Mouse (Mus musculus): ENCODE measurements around the gene Cfap99. TPM values are rescaled to one million over a fixed set of nuclear protein-coding genes. Genes with fewer than 3 reads are reported as not detected.

Cfap99 gene
- total RNA-seq (2021), result not detected

DNA sequence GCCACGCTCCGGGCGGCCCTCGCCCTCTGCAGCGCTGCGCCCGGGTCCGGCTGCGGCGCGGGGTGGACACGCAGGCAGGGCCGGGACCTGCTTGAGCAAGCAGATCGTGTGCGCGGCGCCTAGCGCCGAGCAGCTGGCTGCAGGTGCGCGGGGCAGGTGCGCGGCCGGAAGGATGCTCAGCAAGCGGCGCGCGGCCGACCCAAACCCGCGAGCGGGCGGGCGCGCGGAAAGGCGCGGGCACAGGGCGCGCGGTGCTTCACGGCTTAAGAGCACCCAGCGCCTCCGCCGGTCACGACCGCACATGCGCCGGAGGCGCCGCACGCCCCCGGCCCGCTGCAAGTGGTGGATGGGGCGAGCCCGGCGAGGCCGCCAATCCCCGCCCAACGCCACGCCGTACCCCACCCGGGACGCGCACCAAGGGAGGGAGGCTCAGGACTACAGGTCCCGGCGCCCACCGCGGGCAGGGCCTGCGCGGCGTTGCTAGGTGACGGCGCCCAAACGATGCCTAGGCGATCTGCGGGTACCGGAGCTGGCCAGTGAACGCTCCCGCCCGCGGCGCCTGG is at the start of gene Cfap99, which contains the start of gene Zfyve28:
Cfap99 (plus strand) TSS at position 447 of the 563 bp plus-strand sequence.
Zfyve28 (minus strand) TSS at position 296 of the 563 bp plus-strand sequence.
- peak; percentile 79 to 83 for DNase-seq
- intact Hi-C loops (cut with DNase I), result no loop called here

DNA sequence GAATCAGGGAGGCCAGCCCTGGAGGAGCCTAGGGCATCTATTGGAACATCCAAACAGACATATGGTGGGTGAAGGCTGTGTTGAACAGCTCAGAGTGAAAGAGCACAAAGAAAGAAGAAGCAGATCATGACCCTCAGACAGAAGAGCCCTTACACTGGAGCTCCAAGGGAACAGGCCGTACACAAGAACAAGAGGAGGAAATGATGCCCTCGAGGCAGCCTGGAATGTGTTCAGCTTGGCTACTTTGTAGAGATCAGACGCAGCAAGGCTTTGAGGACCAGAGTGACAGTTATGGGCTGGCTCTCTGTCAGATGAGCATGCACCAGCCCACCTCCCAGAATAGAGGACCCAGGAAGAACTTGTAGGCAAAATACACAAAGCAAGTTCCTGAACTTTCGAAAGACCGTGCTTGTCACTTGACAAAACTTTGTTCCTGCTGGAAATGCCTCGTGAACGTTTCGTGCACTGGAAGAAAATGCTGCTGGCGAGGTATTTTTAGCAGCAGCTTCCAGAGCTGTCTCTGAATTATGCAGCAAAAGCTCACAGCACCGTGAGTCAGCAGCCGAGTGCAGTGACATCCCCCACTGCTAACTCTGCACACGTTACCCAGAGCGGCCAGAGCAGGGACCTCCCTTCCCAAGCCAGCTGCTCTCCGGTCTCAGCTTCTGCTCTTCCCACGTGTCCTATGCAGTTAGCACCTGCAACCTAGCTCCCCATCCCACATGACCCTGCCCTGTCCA is 46.0 kb upstream of the Cfap99 start:
- intact Hi-C loops (cut with DNase I), result no loop called here
- DNase-seq, result peak; percentile 76 to 77

GRCm38 (mm10) chr5:34243062-34243461 is 45.3 kb upstream of the Cfap99 start:
- DNase-seq, result no peak
- intact Hi-C loops (cut with DNase I), result no loop called here

DNA sequence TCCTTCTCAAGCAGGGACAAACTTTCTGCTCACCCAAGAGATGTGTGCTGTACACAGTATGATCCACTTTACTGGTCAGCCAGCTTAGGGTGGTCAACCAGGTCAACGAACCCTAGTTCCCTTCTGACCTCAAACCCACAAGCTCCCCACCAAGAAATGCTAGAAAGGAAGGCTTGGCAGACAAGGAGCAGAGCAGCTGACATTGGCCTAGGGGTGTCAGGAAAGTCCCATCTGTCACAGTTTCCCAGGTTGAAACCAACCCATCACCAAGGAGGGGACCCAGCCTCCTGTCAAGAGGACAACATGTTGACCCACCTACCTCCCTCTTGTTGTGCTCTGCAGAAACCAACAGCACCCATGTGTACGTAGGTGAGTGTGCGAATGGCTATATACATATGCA is 42.0 kb upstream of the Cfap99 start:
- no peak for DNase-seq
- intact Hi-C loops (cut with DNase I), result no loop called here

DNA sequence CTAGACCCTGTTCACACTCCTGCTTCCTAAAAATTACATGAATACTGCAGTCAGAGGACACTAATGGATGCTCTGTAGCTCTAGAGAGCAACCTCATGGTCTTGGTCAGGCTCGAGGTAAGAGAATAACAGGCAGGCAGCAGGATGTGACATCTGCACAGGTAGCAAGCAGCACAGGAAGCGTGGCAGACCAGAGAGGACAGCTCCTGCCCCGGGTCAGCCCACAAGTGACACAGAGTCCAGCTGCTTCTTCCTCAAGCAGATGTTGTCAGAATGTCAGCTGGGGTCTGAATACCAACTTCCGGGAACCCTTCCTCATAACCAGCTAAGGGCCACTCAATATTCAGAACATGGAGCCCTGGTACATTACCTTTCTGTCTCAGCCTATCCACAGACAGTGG is 39.3 kb upstream of the Cfap99 start:
- no peak for DNase-seq
- intact Hi-C loops (cut with DNase I), result no loop called here

- DNase-seq, result no peak
- intact Hi-C loops (cut with DNase I), result loop anchor here (5.0 kb wide), 1 partner anchor 108 kb away; no protein-coding TSS in a partner anchor
Measured at GRCm38 (mm10) chr5:34250090-34250489, 38.3 kb upstream of the Cfap99 start.

DNA sequence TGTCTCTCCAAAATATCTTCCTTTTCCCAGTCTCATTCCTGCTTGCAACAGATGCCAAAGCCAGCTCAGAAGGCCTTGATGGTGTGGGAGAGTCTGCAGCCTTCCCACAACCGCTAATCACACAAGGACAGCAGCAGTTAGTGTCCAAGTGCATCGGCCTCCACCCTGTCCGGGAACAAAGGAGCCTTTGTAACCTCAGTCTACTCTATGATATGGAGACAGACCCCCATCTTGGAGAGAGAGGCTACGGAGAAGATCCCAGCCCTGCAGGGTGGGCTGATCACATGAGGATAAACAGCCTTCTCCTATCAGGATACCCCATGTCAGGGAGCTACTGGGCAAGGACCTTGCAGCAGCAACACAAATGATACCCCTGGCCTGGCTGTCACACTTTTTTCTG is 36.6 kb upstream of the Cfap99 start:
- intact Hi-C loops (cut with DNase I), result loop anchor here (5.0 kb wide), 1 partner anchor 109 kb away; no protein-coding TSS in a partner anchor
- DNase-seq, result no peak

- DNase-seq, result peak in 1 of 2 experiments; percentile 72
Measured at GRCm38 (mm10) chr5:34252307-34252966, 36.0 kb upstream of the Cfap99 start.

DNA sequence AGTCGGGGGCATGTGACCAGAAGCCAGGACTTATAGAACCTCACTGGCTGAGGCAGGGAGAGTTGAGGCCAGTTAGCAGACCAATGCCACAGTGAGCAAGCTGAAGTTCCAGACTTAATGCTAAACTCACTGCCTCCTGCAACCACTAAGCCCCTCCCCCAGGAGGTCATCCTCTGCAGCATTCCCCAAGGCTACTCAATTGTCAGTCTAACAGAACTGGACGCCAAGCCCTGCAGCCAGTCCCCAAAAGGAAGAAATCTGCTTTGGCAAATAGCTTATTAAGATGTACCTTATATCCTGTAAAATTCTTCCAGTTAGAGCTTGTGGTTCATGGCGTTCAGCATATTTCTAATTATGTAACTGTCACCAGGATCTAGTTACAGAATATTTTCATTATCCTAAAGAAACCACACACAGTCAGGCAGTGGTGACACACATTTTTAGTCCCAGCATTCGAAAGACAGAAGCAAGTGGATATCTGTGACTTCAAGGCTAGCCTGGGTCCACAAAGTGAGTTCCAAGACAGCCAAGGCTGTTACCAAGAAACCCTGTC is 35.4 kb upstream of the Cfap99 start:
- intact Hi-C loops (cut with DNase I), result loop anchor here (5.0 kb wide), 1 partner anchor 111 kb away; no protein-coding TSS in a partner anchor
- no peak for DNase-seq

More at GRCm38 (mm10) chr5:34252307-34252966, 36.0 kb upstream of the Cfap99 start:
- intact Hi-C loops (cut with DNase I), result loop anchor here (5.0 kb wide), 1 partner anchor 110 kb away; no protein-coding TSS in a partner anchor

DNA sequence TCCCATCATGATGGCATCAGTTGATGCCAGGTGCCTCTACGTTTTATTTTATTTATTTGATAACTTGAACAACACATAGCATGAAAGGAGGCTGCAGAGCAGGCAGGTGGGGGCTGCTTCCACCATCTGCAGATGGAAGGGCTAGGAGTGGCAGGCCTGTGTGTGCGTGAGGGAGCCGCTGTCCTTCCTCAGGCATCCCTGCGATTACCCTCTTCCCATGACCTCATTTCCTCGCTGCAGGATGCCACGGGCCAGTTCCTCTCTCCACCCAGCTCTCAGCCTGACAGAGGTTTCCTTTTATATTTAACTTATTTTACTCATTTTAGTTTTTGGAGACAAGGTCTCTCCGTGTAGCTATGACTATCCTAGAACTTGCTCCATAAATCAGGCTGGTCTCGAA is 34.1 kb upstream of the Cfap99 start:
- intact Hi-C loops (cut with DNase I), result loop anchor here (5.0 kb wide), 1 partner anchor 112 kb away; no protein-coding TSS in a partner anchor

DNA sequence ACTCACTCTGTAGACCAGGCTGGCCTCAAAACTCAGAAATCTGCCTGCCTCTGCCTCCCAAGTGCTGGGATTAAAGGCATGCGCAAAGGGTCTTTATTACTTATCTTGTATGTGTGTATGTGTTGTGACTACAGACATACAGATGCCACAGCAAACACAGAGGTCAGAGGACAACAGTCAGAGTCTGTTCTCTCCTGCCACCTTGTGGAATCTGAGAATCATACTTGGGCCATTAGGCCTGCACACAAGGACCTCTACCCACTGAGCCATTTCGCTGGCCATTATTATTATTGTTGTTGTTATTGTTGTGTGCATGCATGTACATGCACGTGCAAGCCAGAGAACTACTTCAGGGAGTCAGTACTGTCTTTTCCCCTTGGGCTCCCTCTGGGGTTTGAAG is 33.2 kb upstream of the Cfap99 start:
- DNase-seq, result peak in 1 of 2 experiments; percentile 45

More for the DNA sequence above, 34.1 kb upstream of the Cfap99 start:
- DNase-seq, result no peak

DNA sequence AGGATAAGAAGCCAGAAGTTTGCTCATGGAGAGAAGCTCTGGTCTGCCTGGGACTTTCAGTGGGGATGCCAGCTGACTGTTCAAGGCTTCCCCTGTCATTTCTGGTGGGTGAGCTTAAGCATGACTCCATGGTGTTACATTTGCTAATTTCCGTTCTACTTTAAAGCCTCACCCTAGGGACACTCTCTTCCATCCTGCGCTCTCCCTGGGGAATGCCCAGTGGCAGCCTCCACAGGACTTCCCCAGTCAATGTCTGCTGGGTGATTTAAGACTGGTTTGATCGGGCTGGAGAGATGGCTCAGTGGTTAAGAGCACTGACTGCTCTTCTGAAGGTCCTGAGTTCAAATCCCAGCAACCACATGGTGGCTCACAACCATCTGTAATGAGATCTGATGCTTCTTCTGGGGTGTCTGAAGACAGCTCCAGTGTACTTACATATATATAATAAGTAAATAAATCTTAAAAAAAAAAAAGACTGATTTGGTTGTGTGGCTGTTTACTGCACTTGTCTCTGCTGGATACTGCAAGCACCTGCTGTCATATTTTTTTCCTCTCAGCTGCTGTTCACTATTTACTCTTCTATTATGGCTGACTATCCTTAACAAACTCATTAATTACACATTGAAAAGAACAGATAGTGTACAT is 29.1 kb upstream of the Cfap99 start:
- intact Hi-C loops (cut with DNase I), result loop anchor here (5.0 kb wide), 1 partner anchor 162 kb away; no protein-coding TSS in a partner anchor
- no peak for DNase-seq

More for the DNA sequence above, 33.2 kb upstream of the Cfap99 start:
- intact Hi-C loops (cut with DNase I), result loop anchor here (1.0 to 5.0 kb wide), 3 partner anchors 30 to 158 kb away; no protein-coding TSS in a partner anchor

DNA sequence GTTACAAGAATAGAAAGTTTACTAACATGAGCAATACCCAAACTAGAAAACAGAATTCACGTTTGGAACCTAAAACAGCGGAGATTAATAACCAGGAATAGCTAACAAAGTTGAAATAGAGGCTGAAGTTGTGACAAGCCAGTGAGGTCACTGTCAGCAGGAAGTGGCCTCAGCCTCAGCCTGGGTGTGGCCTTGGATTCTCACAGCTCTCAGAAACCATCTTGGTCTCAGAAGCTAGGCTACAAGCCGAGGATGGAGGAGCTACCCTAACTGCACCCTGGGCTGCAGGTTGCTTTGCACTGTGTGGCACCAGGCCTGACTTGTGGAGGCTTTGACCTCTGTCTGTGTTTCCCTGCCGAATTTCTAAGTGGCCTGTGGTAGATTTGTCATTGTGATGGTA is 22.3 kb upstream of the Cfap99 start:
- no peak for DNase-seq
- intact Hi-C loops (cut with DNase I), result no loop called here

DNA sequence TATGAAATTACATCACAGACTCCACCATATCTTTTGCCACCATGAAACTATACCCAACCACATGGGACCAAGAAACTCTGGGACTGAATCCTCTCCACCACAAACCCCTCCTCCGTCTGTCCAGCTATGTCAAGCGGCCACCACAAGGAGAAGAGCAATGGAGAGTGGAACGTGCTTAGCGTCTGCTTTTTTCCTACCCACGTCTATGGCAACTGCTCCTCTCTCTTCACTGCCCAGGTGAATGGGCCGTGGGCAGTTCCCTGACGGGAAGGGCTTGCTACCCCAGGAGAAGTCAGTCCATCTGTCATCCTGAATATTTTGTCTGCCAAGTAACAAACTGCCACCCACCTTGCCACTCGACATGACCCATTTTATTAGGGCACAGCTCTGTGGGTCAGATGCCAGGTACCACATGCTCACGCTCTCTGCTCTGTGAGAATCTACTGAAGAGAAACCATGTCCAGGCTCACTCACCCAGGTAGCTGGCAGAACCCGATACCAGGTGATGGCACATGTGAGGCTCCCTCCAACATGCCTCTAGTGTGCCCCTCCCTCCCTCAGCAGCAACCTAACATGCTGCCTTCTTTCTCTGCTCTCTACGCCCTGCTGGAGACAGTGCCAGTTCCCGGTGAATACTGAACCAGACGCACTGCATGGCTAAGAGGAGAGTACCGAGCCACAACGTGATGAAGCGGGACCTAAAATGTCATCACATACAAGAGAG is 19.0 kb upstream of the Cfap99 start:
- DNase-seq, result no peak
- intact Hi-C loops (cut with DNase I), result no loop called here

- intact Hi-C loops (cut with DNase I), result no loop called here
- DNase-seq, result no peak
Measured at GRCm38 (mm10) chr5:34269921-34270465, 18.4 kb upstream of the Cfap99 start.

GRCm38 (mm10) chr5:34271743-34272142 is 16.7 kb upstream of the Cfap99 start:
- no peak for DNase-seq
- intact Hi-C loops (cut with DNase I), result no loop called here

DNA sequence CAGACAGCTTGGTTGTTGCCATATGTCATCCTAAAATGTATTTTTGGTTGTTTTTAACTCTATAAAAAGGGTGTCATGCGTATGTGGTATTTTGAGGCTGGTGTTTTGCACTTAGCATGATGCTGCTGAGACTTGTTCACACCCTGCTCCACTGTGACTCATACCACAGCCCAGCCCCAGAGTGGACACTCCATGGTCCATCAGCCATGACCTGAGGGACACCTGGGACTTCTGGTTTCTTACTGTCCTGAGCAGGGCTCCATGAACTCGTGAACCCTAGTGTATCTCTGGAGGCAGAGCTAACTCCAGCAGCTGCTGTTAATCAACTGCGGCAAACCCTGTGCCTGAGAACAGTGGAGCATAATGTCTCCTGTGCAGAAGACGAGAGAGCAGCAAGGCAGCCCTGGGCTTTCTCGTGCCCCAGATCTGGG is 15.1 kb upstream of the Cfap99 start:
- intact Hi-C loops (cut with DNase I), result no loop called here
- no peak for DNase-seq

GRCm38 (mm10) chr5:34274268-34274667 is 14.1 kb upstream of the Cfap99 start:
- peak in 1 of 2 experiments; percentile 52 for DNase-seq
- intact Hi-C loops (cut with DNase I), result no loop called here

GRCm38 (mm10) chr5:34274676-34275293 is 13.6 kb upstream of the Cfap99 start:
- DNase-seq, result no peak
- intact Hi-C loops (cut with DNase I), result no loop called here
